Mouse (Mus musculus): ENCODE results near the gene Defb36. TPM values are rescaled to one million over a fixed set of nuclear protein-coding genes. Genes with fewer than 3 reads are reported as not detected.

Gene Defb36
- not detected for total RNA-seq (2021)
- long read RNA-seq, experiment 1: 0 reads
- long read RNA-seq, experiment 2: 0 reads

DNA sequence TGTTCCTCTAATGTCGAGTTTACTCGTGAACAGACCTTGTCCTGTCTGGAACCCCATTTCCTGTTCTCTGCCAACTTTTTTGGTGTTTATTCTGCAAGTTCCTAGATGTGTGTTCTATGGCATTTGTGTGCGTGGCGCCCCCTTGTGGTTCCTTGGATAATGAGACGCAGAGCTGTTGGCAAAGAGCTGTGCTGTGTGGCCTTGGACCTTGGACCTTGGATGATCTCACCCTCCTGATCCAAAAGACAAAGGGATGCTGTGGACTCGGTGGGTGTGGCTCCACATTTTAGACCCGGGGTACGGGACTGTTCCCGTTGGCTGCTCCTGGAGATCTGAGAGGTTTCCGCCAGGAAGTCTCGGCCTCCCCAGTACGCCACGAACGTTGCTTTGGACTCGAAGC lies at the start of gene Defb36:
Defb36 (plus strand) TSS at position 271 of the 400 bp plus-strand sequence.
- no peak for DNase-seq (ENCODE audit: low spot score)

DNA sequence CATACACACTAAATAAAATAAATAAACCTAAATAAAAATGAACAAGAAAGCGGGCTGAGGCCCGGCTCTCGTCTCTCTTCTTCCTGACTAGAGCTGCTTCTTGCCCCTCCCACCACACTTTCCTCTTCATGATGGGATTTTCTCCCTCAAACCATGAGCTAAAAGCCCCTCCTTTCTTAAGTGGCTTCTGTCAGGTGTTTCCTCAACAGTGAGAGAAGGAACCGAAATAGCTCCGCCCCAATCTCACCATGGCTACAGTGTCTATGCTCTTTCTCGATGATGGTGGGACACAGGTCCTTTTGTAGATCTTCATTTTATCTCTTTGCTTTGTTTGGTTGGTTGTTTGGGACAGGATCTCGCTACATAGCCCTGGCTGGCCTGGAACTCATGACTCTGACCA lies 47.5 kb upstream of the Defb36 start:
- no peak for DNase-seq (ENCODE audit: low spot score)

DNA sequence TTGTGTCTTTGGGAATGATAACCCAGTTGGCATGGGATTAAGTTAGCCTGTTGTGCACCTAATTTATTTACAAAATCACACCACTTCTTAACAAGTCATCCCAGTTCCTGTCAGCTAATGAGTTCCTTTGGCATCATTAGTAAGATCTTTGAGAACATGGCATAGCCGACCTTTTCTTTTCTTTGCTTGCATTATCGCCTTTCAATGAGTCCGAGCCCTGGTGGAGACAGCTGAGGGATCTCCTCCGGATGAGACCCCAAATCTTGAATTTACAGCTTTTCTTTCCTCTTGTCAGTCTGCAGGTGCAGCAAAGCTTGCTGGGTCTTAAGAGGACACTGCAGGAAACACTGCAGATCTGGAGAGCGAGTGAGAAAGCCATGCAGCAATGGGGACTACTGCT lies 35.1 kb upstream of the Defb36 start, which contains the start of gene Gm17416:
Gm17416 (plus strand) TSS at position 301 of the 400 bp plus-strand sequence.
- no peak for DNase-seq (ENCODE audit: low spot score)

DNA sequence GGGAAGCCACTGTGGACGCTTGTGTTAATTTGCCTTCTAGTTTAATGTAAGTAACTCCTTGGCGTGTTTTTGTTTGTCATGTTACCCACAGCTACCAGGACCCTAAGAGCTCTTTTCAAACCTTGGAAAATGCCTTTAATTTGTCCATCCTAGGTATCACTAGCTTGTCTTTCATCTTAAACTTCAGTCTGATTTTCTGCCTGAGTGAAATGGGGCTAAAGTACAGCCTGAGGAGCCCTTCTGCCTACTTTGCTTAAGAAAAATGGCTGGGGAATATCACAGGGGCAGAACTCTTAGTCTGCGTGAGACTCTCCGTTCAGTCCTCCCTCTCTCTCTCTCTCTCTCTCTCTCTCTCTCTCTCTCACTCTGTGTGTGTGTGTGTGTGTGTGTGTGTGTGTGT lies 34.2 kb upstream of the Defb36 start:
- no peak for DNase-seq (ENCODE audit: low spot score)

DNA sequence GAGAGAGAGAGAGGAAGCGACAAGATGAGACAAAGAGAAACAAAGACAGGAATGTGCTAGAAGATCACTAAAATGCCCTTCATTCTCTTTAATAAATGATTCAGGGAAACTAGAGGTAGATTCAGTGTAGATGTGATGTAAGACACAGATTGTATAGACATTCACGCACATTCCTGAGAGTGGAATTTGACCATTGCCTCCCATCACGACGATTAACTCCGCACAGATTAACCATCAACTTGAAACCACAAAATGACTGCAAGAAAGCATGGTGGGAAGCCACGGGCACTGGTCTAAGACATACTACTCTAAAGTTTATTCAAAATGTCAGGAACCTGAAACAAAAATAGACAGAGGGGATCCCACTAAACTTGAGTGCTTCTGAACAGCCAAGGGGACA lies 33.8 kb upstream of the Defb36 start:
- no peak for DNase-seq (ENCODE audit: low spot score)

DNA sequence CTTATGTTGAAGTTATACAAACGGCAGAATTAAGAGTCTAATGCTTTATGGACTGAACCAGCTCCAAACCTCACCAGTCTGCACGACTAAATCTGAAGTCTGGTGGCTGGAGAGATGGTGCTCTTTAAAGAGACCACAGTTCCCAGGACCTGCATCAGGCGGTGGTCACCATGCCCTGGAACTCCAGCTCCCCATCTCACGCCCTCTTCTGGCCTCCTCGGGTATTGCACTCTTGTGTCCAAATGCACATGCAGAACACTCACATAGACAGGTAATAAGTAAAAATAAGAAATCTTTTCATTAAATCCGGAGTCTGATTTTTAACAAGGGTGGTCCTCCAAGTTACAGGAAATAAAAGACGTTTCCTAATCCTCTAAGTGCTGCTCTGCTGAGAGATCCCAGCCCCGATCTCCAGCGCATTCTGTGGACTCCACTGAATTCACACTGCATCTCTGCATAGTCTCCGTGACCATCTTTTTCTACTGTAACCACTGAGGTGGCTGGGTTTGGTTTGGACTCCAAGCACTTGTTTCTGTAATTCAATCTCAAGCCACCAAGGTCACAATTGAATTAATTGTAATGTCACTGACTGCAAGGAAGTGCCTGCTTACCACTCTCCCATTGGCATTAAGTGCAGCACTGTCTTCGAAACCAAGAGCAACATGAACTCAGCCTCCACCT lies 31.9 kb upstream of the Defb36 start, which contains the start of gene Defb21:
Defb21 (plus strand) TSS at position 631 of the 681 bp plus-strand sequence.
- no peak for DNase-seq (ENCODE audit: low spot score)

DNA sequence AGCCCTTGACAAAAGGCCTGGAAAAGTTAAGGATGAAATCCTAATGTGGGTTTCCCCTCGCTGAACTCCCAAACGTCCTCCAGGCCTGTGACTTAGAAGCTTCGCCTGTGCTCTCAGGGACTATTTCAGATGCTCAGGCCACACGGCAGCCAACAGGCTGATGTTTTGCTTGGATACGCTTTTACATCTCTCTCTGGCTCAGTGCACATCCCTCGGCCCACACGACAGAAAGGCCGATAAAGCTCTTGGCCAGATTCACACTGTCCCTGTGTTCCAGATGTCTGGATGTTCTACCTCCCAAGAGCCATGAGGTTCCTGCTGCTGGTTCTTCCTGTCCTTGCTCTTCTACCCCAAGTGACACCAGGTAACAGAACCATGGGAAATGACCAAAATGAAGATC lies 30.6 kb upstream of the Defb36 start:
- no peak for DNase-seq (ENCODE audit: low spot score)

DNA sequence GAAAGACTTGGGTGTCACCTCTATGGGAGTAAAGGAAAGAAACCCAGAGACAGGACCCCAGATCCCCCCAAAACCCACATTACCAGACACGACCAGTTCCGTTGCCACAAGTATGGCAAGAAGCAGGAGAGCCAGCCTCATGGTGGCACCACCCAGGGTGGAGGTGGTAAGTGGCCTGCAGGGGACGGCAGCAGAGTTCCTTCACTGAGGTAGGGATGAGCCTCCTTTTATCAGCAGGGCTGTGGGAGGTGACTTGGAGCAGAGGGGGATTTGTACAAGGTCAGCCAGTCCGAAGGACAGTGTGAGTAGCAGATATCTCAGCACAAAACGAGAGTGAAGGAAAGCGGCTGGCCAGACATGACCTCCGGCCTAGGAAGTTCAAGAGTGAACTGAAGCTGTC lies 24.0 kb upstream of the Defb36 start, which contains the start of gene Defb19:
Defb19 (minus strand) TSS at position 206 of the 400 bp plus-strand sequence.
- DNase-seq (ENCODE audit: low spot score): no peak

DNA sequence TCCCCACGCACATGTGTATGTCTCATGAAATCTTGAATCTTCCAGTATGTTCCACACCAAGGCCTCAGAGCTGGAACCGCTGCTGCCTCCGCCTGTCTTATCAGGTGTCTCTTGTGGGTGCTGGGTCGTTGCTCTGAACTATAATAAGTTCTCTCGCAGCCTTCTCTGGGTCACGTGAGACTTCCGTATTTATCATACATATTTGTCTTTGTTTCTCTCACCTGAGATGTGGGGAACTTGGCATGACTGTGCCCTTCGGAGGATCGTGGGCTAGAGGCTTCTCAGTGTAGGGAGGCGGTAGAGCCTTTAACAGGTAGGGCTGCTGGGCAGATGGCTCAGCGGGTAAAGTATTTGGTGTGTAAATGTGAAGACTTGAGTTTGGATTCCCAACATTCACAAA lies 23.5 kb upstream of the Defb36 start:
- no peak for DNase-seq (ENCODE audit: low spot score)

DNA sequence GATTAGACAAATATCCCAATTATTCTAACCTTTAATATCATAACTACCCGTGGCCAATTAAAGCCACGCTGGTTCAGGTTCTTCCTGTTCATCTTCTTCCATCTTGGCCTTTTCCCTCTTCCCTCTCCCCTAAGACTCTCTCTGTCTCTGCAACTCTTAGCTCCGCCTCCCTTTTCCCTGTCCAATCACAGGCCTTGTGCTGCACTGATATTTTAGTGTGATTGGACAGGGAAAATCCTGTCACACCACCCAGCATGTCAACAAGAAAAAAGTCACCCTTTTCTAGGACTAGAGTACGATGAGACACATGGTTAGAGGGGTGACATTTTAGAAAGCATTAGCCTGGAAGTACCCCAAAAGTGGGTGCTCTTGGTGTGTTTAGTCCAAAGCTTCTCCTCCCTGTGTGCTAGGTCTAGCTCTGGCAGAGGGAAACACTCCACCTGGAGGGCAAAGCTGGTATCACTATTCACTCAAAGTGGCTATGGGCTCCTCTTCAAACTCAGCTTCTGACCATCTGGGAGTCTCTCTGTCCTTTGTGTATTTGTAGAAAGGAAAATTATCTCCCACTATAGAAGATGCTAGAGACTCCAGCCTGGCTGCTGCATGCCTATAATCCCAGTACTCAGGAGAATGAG lies 17.1 kb upstream of the Defb36 start:
- no peak for DNase-seq (ENCODE audit: low spot score)

DNA sequence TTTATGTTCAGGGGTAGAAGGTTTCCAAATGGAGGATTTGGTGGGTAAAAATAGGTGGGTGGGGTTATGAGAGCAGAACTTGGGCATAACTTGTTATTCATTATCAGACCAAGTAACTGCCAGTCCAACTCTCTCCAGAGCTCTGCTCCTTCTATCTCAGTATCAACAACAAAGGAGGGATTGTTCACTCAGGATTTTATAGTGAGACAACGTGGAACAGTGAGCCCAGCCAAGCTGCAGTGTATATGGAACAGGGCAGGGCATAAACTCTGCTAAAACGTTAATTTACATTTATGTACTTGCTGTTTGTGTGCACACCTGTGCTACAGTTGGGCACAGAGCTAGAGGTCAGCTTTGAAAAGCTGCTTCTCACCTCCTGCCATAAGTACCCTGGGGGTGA lies 15.7 kb upstream of the Defb36 start:
- no peak for DNase-seq (ENCODE audit: low spot score)

DNA sequence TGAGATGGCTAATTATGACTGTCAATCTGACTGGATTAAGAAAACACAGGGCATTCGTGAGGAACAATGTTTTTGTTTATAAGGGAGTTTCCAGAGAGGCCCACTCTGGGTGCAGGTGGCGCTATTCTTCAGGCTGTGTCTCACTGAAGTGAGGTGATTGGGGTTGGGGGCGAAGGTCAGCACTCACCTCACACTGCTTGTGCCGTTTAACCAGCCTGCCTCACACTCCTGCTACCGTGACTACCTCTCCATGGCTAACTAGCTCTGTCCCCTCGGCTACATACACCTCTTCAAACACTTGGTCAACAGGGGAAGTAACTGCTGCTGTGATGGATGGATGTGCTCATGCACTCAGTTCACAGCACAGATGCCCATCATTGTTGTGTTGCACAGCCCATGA lies 15.1 kb upstream of the Defb36 start:
- DNase-seq (ENCODE audit: low spot score): no peak

DNA sequence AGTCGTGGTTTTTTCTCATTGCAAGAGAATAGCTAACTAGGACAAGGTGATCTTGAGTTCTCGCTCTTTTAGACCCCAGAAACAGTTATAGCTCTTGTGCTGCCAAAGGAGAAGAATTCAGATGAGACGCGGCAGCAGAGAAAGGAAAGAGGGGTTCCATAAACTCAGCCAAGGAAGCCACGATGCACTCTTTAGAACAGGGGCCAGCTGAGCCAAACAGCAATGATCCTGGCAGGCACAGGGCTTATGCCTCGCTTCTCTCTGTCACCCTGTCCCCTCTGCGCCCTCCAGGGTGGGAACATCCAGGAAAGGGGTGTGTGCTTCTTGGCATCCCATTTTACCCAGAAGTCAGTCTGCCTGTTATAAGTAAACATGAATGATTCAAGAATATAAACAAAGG lies 4.8 kb upstream of the Defb36 start, which contains the start of gene Defb45:
Defb45 (minus strand) TSS at position 101 of the 400 bp plus-strand sequence.
- DNase-seq (ENCODE audit: low spot score): no peak

DNA sequence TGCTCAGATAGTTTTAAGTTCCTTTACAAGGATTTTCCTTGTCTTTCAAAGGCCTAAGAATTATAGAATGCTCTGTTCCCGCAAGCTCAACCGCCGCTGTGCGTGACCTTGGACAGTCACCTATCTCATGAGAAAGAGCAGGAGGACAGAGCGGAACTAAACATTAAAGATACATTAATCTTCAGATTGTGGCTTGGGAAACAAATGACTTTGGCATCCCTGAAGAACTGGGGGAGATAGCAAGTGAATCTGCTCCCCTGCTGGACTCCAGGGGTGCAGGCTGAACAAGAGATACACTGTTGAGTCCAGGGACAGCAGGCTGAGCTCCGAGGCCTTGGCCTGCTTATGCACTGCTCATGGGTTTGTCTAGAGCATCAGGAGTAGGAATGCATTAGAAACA lies 4.1 kb upstream of the Defb36 start:
- no peak for DNase-seq (ENCODE audit: low spot score)

DNA sequence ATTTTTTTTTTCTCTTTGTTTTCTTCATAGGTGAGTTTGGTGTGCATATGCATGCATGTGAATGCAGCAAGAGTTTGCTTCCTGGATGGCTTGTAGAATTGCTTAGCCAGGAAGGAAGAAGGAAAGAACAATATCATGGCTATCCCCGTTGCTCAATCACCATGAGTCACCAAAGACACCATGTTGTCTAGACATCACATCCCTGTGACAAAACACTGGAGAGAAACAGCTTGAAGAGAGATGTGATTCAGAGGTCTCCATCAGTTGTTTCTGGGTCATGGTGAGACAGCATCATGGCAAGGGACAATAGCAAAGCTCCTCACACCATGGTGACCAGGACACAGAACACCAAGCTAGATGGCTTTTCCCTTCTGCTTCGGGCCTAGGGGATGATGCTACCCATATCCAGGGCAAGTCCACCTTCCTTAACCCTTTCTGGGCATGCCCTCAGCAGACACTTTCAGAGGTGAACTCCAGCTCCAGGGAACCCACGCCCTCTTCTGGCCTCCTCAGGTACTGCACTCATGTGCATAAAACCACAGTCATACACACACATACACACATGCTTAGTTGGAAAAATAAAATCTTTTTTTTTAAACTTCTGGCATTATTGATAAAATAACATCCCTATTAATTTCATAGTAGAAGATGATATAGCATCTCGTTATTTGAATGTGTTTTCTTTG lies 2.7 kb upstream of the Defb36 start:
- no peak for DNase-seq (ENCODE audit: low spot score)

DNA sequence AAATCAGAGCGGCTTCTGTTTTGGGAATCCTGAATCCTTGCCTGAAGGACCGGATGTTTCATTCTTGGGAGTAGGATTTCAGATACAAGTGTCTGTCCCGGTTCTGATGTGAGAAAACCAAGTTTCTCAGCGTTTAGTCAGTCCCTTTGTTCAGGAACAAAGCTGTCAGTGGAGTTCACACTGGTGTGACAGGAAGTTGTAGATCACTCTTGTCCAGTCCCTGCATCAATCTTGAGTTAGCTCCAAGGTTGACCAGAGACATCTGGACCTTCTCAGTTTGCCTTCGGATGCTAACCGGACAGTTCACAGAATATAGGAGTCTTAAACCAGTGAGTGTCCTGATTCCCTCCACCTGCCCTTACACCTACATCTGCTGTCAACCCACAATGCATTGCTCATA lies 3.6 kb downstream of the Defb36 start:
- no peak for DNase-seq (ENCODE audit: low spot score)

DNA sequence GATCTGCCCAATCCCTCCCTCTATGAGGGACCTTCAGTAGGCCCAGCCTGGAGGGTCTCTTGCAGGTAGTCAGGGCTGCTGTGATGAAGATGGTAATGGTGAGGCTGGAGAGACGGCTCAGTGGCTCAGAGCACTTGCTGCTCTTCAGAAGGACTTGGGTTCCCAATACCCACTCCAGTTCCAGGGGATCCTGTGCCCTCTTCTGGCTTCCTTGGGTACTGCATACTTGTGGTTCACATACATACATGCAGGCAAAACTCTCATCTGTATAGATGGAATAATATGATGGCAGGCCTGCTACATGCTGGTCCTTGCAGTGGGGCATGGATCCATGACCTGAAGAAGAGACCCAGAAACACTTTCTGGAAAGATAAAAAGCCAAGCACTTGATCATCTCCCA lies 4.6 kb downstream of the Defb36 start:
- no peak for DNase-seq (ENCODE audit: low spot score)

DNA sequence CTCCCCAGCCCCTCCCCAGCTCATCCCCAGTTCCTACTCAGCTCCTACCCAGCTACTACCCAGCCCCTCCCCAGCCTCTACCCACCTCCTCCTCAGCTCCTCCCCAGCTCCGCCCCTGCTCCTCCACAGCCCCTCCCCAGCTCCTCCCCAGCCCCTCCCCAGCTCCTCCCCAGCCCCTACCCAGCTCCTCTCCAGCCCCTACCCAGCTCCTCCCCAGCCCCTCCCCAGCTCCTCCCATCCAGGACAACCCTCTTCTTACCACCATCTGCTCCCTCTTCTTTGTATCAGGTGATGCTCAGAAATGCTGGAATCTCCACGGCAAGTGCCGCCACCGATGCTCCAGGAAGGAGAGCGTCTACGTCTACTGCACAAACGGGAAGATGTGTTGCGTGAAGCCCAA lies 8.1 kb downstream of the Defb36 start:
- DNase-seq (ENCODE audit: low spot score): no peak

DNA sequence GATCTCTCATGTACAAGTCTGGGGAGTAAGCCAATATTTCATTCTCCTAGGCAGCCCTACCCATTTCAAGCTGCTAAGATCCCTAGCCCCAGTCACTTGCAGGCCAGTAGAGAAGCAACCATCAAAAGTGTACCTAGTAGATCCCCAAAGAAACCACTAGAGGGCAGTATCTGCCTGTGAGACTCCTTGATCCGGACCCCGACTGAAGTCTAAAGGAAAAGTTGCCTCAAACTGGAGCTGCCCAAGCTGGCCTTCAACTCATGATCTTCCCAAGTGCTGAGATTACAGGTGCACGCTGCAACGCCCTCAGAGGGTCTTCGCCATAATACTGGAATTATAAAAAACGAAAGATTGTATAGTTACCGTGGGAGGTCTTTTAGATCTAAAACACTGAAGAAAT lies 11.4 kb downstream of the Defb36 start:
- DNase-seq (ENCODE audit: low spot score): peak; percentile 66

DNA sequence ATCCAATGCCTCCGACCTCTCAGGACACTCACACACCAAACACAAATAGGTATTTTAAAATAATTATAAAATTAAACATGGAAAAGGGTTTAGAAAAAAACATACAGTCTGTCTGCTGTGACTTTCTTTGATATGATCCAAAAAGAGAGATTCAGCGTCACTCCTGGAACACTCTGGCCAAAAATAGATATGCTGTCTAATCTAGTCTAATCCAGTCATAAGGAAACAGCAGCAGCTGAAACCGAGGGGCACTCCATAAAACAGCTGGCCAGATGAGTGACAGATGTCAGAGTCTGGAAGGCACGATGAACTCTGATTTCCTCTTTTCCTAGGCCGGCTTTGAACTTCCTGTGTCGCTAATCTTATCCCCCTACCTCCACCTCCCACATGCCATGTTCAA lies 12.3 kb downstream of the Defb36 start:
- no peak for DNase-seq (ENCODE audit: low spot score)

DNA sequence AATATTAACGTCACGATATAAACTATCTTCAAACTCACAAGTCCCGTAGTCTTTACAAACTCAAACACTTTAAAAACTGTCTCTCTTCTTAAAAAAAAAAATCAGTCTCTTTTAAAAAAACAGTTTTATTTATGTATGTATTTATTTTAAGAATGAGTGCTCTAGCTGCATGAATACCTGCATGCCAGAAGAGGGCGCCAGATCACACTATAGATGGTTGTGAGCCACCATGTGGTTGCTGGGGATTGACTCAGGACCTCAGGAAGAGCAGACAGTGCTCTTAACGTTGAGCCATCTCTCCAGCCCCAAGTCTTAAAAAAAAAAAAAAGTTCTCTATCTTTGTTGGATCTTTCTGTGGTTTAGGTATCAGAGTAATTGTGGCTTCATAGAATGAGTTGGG lies 13.2 kb downstream of the Defb36 start:
- no peak for DNase-seq (ENCODE audit: low spot score)

DNA sequence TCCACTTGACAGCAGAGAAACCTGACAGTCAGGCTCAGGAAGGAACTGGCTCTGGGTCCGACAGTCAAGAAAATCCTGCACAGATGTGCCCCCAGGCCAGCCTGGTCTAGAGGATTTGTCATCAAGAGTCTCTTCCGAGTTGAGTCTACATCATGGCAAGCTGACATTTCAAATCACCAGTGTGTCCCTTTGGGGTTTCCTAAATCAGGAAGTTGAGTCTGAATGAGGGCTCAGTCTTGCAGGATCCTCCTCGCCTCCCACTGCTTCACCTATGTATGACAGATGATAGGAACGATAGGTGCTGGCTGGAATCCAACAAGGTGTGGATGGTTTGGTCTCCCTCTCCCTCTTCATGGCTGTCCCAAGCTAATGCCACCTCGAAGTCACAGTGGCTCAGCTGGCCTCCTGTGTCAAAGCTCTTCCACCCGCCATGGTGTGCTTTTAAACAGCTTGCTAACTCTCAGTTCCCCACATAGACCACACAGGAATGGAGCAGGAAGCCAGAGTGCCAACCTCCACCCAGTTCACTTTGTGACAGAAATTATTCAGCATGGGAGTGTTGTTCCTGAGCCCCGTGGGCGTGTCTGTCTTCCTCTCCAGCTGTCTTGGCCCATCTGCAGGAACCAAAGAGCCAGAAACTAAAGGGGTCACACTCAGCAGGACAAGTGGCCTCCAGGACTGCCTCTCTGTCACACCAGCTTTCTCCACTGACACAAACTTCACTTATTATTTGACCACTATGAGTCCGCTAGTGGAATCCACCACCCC lies 16.4 kb downstream of the Defb36 start:
- DNase-seq (ENCODE audit: low spot score): peak; percentile 32
